Mouse (Mus musculus): Measurements from ENCODE around the gene Selenok. TPM values are rescaled to one million over a fixed set of nuclear protein-coding genes. Genes with fewer than 3 reads are reported as not detected.

Gene Selenok
- polyA plus RNA-seq (2016; fragmentation: Nextera tagmentation; extraction: Ambion mirVana) = 133 and 142 TPM in 2 replicates

DNA sequence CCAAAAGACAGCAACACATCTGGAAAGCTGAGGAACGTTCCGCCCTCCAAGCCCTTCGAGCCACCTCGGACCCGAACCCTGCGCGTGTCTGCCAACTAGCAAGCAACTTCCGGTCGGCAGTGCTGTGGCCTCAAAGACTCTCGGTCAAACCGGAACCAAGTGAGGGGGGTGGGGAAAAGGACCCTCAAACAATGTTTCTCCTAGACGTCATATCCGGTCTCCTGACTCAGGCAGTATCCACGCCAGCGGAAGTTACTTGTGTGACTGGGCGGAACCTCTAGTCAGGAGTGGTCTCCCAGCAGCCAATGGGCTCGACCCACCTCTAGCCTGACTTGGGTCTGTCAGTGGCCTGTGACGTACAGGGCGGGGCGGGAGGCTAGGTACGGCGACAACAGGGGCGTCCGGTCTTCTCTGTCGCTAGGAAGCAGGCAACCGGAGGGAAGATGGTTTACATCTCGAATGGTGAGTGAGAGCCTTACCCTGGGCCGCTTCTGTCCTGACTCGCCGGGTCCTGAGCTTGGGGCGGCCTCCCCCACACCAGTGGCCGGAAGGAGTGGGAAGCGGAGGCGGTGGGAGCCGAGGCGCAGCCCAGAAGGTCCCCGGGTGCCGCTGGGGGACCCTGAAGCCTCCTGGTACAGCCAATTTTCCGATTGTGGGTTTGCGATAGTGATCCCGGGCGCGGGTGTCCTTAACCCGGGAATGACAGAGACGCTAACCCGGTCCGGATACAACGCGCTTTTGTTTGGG lies at the start of gene Selenok:
Gene Selenok, plus strand, starts transcription at position 234 of the 747 bp plus-strand sequence.
- H3K9ac ChIP-seq = peak within 1 kb of the TSS; percentile 96
- ATAC-seq = peak; percentile 100
- peaks cover 37% of the 10 kb centered on the region for H3K36me3 ChIP-seq
- no peaks in the 10 kb centered on the region for H3K27me3 ChIP-seq (replicated peaks)
- peak within 1 kb of the TSS; percentile 81 for H3K4me2 ChIP-seq
- under 1% methylated on average over 49 of the region's 49 CpGs for WGBS (ENCODE audit: insufficient replicate concordance)
- peak within 1 kb of the TSS; percentile 94 for H3K4me3 ChIP-seq
- H3K4me1 ChIP-seq = peaks cover 29% of the 10 kb centered on the region
- H3K27ac ChIP-seq = peak within 1 kb of the TSS; percentile 90
- no peaks in the 10 kb centered on the region for H3K9me3 ChIP-seq (replicated peaks)

DNA sequence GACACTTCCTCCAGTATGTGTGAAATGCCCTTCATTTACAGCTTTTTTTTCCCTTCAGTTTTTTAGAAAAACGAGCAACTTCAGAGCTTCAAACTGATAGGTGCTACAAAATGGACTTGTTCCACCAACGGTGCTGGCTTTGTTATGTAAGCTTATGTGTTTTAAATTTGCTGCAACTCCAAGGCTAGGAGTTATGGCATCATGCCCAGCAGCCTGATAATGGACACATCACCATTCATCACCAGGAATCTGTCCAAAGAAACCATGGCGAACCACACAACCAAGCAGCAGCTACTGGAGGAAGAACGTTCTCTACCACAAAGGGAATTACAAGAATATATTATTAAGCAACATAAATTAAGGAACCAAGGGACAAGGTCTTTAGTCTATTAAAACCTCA lies 39.1 kb upstream of the Selenok start:
- Histone ChIP-seq H3K4me3 (no peak overlapping the region), H3K4me2 (no peak overlapping the region), H3K9ac (no peak overlapping the region), H3K27ac (no peak overlapping the region), H3K36me3 (no peaks in the 10 kb centered on the region), H3K4me1 (no peaks in the 10 kb centered on the region), H3K27me3 (replicated peaks) (no peaks in the 10 kb centered on the region), H3K9me3 (replicated peaks) (no peaks in the 10 kb centered on the region)
- WGBS (ENCODE audit: insufficient replicate concordance) = 47% methylated on average over 4 of the region's 4 CpGs
- no peak for ATAC-seq

DNA sequence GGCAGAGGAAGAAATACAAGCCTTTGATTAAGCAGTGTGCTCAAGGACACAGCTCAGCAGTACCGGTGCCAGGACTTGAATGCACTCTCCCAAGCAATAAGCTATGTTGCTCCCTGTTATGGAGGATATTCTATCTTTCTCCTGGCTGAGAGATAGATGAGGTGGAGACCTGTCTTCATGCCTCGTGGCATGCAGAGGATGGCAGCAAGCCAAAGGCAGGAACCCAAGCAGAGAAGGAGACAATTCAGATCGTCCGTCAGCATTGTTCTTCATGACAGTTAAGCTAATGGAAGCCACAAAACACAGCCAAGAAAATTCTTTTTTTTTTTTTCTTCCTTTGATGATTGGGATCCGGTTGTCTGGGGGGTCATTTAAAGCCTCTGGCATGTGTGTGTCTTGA lies 32.6 kb upstream of the Selenok start:
- peaks cover 5% of the 10 kb centered on the region; the same call in 1 of the 2 replicates for H3K4me1 ChIP-seq
- no peaks in the 10 kb centered on the region for H3K9me3 ChIP-seq (replicated peaks)
- H3K4me2 ChIP-seq = no peak overlapping the region
- no peak overlapping the region for H3K9ac ChIP-seq
- no peak overlapping the region for H3K4me3 ChIP-seq
- H3K27me3 ChIP-seq (replicated peaks) = 0 out of 2 replicates have a peak, but pooled peaks cover 5% of the 10 kb centered on the region
- no peak overlapping the region for H3K27ac ChIP-seq
- H3K36me3 ChIP-seq = no peaks in the 10 kb centered on the region
- no peak for ATAC-seq
- WGBS (ENCODE audit: insufficient replicate concordance) = 59% methylated on average over 5 of the region's 5 CpGs

DNA sequence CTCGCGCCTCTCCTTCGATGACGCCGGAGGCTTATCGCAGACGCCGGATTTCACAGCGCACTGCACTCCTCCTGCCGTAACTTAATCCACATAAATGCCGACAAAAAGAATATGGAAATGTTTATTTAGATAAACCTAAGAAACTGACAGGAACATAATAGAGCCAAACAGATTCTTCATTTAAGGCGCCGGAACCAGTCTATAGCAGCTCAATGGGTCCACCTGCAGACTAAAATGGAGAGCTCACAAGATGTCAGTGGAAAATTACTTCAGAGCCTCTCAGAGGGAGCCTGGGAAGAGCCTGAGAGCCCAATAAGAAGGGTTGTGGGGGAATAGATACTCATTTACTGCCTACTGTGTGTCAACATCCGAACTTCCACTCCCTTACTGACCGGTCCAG lies 30.6 kb upstream of the Selenok start:
- Histone ChIP-seq H3K9ac (no peak overlapping the region), H3K4me1 (peaks cover 6% of the 10 kb centered on the region; the same call in 1 of the 2 replicates), H3K4me3 (no peak overlapping the region), H3K27ac (no peak overlapping the region), H3K4me2 (no peak overlapping the region), H3K27me3 (replicated peaks) (0 out of 2 replicates have a peak, but pooled peaks cover 10% of the 10 kb centered on the region), H3K36me3 (no peaks in the 10 kb centered on the region), H3K9me3 (replicated peaks) (no peaks in the 10 kb centered on the region)
- ATAC-seq = no peak
- WGBS (ENCODE audit: insufficient replicate concordance) = 86% methylated on average over 15 of the region's 15 CpGs

- H3K27me3 ChIP-seq (replicated peaks) = 0 out of 2 replicates have a peak, but pooled peaks cover 10% of the 10 kb centered on the region
- no peak overlapping the region for H3K9ac ChIP-seq
- WGBS (ENCODE audit: insufficient replicate concordance) = 38% methylated on average over 20 of the region's 20 CpGs
- no peaks in the 10 kb centered on the region for H3K9me3 ChIP-seq (replicated peaks)
- no peak for ATAC-seq
- no peak overlapping the region for H3K4me2 ChIP-seq
- no peak overlapping the region for H3K27ac ChIP-seq
- no peak overlapping the region for H3K4me3 ChIP-seq
- H3K36me3 ChIP-seq = no peaks in the 10 kb centered on the region
- H3K4me1 ChIP-seq = peaks cover 6% of the 10 kb centered on the region; the same call in 1 of the 2 replicates
Observed at GRCm38 (mm10) chr14:29939600-29940312, 28.4 kb upstream of the Selenok start.

- H3K4me3 ChIP-seq = no peak overlapping the region
- H3K27me3 ChIP-seq (replicated peaks) = 0 out of 2 replicates have a peak, but pooled peaks cover 10% of the 10 kb centered on the region
- no peaks in the 10 kb centered on the region for H3K36me3 ChIP-seq
- no peak overlapping the region for H3K9ac ChIP-seq
- no peaks in the 10 kb centered on the region for H3K9me3 ChIP-seq (replicated peaks)
- H3K27ac ChIP-seq = no peak overlapping the region
- ATAC-seq = no peak
- 11% methylated on average over 10 of the region's 10 CpGs for WGBS (ENCODE audit: insufficient replicate concordance)
- H3K4me1 ChIP-seq = peaks cover 6% of the 10 kb centered on the region; the same call in 1 of the 2 replicates
- H3K4me2 ChIP-seq = no peak overlapping the region
Observed at GRCm38 (mm10) chr14:29940313-29940812, 27.7 kb upstream of the Selenok start.

GRCm38 (mm10) chr14:29940877-29941276 lies 27.2 kb upstream of the Selenok start:
- ATAC-seq = no peak
- Histone ChIP-seq H3K27me3 (replicated peaks) (0 out of 2 replicates have a peak, but pooled peaks cover 10% of the 10 kb centered on the region), H3K4me2 (no peak overlapping the region), H3K36me3 (no peaks in the 10 kb centered on the region), H3K27ac (no peak overlapping the region), H3K4me1 (peaks cover 6% of the 10 kb centered on the region; the same call in 1 of the 2 replicates), H3K9me3 (replicated peaks) (no peaks in the 10 kb centered on the region), H3K9ac (no peak overlapping the region), H3K4me3 (no peak overlapping the region)
- 4% methylated on average over 2 of the region's 2 CpGs for WGBS (ENCODE audit: insufficient replicate concordance)

DNA sequence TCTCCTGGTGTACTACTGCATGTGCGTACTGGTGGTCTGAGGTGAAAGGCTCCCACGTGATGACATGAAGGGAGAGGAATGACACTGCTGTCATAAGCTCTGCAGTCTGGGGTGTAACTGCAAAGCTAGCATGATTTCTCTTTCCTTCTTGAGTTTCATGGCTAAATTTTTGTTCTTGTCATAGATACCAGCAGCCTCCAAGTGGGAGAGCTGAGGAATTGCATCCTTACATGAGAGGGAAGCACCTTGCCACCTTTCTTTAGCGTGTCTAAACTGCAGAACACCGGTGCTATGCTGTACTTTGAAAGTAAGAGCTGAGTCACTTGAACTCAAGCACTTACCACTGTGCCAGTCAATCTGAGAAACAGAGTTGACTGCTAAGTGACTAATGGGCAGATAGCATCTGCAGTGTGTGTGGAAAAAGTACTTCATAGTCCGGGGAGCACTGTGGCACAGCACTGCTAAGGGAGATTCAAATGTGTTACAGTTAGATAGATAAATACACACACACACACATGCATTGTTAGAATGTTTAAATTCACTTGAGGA lies 21.3 kb upstream of the Selenok start:
- H3K36me3 ChIP-seq = no peaks in the 10 kb centered on the region
- H3K4me1 ChIP-seq = no peaks in the 10 kb centered on the region
- WGBS (ENCODE audit: insufficient replicate concordance) = 65% methylated on average over 5 of the region's 5 CpGs
- H3K9me3 ChIP-seq (replicated peaks) = no peaks in the 10 kb centered on the region
- no peak overlapping the region for H3K27ac ChIP-seq
- no peak for ATAC-seq
- no peak overlapping the region for H3K9ac ChIP-seq
- no peak overlapping the region for H3K4me3 ChIP-seq
- H3K27me3 ChIP-seq (replicated peaks) = no peaks in the 10 kb centered on the region
- H3K4me2 ChIP-seq = no peak overlapping the region

DNA sequence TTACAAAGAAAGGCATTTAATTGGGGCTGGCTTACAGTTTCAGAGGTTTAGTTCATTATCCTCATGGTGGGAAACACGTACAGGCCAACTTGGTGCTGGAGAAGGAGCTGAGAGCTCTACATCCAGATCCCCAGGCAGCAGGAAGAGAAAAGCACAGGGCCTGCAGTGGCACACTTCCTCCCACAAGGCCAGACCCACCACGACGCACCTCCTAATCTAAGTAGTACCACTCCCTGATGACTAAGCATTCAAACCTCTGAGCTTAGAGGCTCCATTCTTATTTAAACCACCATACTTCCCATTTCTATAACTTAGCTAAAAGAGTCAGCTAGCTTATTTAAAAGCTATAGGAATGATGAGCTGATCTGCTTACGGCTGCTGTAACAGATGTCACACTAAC lies 17.3 kb upstream of the Selenok start:
- 32% methylated on average over 4 of the region's 4 CpGs for WGBS (ENCODE audit: insufficient replicate concordance)
- no peak overlapping the region for H3K9ac ChIP-seq
- H3K27ac ChIP-seq = no peak overlapping the region
- H3K4me3 ChIP-seq = no peak overlapping the region
- ATAC-seq = no peak
- no peak overlapping the region for H3K4me2 ChIP-seq
- H3K9me3 ChIP-seq (replicated peaks) = no peaks in the 10 kb centered on the region
- no peaks in the 10 kb centered on the region for H3K27me3 ChIP-seq (replicated peaks)
- no peaks in the 10 kb centered on the region for H3K4me1 ChIP-seq
- H3K36me3 ChIP-seq = no peaks in the 10 kb centered on the region

- Histone ChIP-seq H3K9ac (no peak overlapping the region), H3K9me3 (replicated peaks) (no peaks in the 10 kb centered on the region), H3K4me1 (no peaks in the 10 kb centered on the region), H3K4me2 (no peak overlapping the region), H3K36me3 (no peaks in the 10 kb centered on the region), H3K27ac (no peak overlapping the region), H3K27me3 (replicated peaks) (no peaks in the 10 kb centered on the region), H3K4me3 (no peak overlapping the region)
- ATAC-seq = no peak
Observed at GRCm38 (mm10) chr14:29957393-29957792, 10.7 kb upstream of the Selenok start.

GRCm38 (mm10) chr14:29967611-29968010 lies 497 bp upstream of the Selenok start:
- Histone ChIP-seq H3K4me3 (peak overlapping the region; percentile 94), H3K9me3 (replicated peaks) (no peaks in the 10 kb centered on the region), H3K36me3 (peaks cover 30% of the 10 kb centered on the region), H3K4me2 (peak overlapping the region; percentile 81), H3K9ac (peak overlapping the region; percentile 65), H3K27ac (peak overlapping the region; percentile 78), H3K4me1 (peaks cover 29% of the 10 kb centered on the region), H3K27me3 (replicated peaks) (no peaks in the 10 kb centered on the region)
- ATAC-seq = no peak
- WGBS (ENCODE audit: insufficient replicate concordance) = 49% methylated on average over 7 of the region's 7 CpGs

DNA sequence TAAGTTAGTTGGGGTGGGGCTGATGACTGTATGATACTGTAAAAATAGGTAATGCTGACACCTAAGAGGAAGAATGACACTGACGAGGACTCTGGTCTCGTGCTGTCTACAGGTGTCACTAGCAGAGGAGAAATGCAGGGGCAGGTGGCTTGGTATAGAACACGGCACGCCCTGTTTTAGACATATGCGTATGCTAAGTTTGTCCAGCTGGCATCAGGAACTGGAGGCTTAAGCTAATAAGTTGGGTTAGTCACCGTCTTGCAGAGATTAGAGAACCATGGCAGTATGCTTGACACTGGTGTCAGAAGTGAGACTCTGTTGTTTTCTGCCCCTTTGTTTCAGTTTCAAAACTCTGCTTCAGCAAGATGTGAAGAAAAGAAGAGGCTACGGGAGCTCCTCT lies 3.3 kb downstream of the Selenok start:
- 89% methylated on average over 7 of the region's 7 CpGs for WGBS (ENCODE audit: insufficient replicate concordance)
- Histone ChIP-seq H3K9ac (no peak overlapping the region), H3K4me2 (no peak overlapping the region), H3K9me3 (replicated peaks) (no peaks in the 10 kb centered on the region), H3K4me1 (peaks cover 29% of the 10 kb centered on the region), H3K36me3 (peaks cover 60% of the 10 kb centered on the region), H3K27ac (no peak overlapping the region), H3K4me3 (no peak overlapping the region), H3K27me3 (replicated peaks) (no peaks in the 10 kb centered on the region)
- ATAC-seq = no peak
